Mouse (Mus musculus): ENCODE data around the gene Ano4.

Gene Ano4

GRCm38 (mm10) chr10:88949649-88950296 is 394.8 kb downstream of the Ano4 start:
- no peak for DNase-seq (ENCODE audit: low read depth)
